Mouse (Mus musculus) adipocyte (in vitro differentiated cells): ENCODE measurements around the gene Wdfy2.
"Not testable (repeated sequence)": the region's sequence is repeated elsewhere in the genome, so short reads cannot be mapped to it uniquely, and the experiment has no call there.

Experiments used
- DNase-seq: peaks from one replicate; pipeline ENCODE4 v3.0.0-alpha.2; 2016; ENCODE audit warnings: low spot score

Gene Wdfy2

DNA sequence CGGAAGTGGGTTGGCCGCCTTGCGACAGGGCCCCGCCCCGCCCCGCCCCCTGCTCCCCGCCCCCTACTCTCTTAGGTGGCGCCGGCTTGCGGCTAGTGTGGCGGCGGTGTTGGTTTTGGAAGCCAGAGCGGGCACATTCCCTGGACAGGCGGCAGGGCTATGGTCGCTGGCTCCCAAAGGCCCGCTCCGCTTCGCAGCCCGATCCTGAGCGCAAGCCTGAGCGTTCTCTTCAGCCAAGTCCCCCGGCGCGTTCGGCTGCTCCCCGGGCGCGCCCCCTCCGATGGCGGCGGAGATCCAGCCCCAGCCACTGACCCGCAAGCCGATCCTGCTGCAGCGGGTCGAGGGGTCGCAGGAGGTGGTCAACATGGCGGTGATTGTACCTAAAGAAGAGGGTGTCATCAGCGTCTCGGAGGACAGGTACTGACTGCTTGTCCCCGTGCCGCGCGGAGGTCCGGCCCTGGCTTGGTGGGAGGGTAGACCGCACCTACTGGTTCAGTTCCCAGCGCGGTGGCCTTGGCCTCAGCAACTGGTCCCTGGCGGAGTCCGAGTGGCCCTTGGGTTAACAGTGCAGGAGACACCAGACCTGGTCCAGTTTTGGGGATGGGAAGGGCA, at the start of gene Wdfy2:
TSS of gene Wdfy2 (plus strand) at position 38 of the 612 bp plus-strand sequence.
- DNase-seq, result peak; percentile 25

GRCm38 (mm10) chr14:62789282-62789681, 48.2 kb upstream of the Wdfy2 start:
- DNase-seq, result no peak

- DNase-seq, result no peak
Observed at GRCm38 (mm10) chr14:62795719-62796118, 41.8 kb upstream of the Wdfy2 start.

GRCm38 (mm10) chr14:62798608-62799101, 38.8 kb upstream of the Wdfy2 start:
- DNase-seq, result no peak

- DNase-seq, result no peak
Observed at GRCm38 (mm10) chr14:62800791-62801190, 36.7 kb upstream of the Wdfy2 start.

- DNase-seq, result no peak
Observed at GRCm38 (mm10) chr14:62803204-62803603, 34.3 kb upstream of the Wdfy2 start.

DNA sequence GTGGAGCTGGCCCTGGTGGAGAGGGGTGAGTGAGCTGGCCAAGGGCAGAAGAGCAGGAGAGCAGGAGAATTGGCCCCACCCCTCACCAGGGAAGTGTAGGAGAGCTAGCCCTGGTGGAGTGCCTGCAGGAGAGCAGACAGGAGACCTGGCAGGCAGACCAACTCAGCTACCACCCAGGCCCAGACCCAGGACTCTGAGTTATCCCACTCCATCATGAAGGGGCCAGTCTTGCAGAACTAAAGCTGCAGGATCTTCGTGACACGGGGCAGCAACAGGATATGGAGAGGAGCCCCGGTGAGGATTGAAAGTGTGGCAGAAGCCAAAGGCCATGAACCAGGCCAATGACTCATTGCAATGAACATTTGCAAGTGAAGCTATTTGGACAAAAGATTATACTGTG, 30.6 kb upstream of the Wdfy2 start:
- DNase-seq, result peak; percentile 51

DNA sequence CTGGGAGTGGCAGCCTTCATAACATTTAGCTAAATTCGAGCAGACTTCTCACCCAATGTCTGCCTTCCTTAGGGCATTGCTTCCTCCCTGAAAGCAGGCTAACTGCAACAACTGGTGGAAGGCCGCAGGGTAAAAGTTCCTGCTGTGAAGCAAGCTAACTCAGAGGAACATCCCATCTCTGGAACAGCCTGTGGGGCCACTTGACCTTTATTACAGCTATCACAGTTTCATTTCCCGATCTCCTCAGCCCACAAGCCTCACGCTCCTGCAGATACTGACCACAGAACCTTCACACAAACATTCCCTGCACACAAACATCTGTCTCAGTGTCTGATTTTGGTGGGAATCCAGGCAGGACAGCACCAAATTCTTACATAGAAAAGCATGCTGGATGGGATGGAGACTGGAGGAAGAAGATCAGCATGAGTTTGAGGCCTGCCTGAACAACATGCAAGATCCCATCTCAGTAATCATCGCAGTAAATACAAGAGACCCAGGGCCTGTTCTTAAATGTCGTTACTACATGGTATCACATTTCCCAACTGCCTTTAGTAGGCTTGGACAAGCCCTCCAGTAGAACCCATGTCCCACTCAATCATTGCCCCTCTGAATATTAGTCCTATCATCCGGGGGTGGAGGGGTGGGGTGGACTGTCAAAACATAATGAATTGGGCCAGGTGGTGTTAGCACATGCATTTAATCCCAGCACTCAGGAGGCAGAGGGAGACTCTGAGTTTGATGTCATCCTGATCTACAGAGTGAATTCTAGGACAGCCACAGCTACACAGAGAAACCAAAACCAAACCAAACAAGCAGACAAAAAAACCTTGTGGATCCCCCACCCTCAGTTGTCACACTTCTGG, 28.6 kb upstream of the Wdfy2 start:
- peak; percentile 77 for DNase-seq

DNA sequence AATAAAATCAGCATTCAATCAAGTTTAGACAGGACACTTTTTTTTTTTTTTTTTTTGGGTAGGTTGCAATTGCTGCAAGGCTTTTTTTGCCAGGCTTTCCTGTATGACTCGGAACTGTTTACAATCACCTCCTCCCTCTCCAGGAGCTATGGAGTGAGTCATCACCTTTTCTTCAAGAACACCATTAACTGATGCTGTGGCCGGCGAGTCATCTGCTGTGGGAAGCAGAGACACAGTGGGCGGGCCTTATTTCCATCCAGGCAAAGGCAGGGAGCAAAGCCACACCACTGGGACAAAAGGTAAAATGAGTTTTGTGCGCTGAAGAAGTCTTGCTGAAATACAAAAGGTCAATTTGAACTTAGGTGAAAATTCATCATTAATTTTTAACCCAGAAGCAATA, 24.7 kb upstream of the Wdfy2 start:
- DNase-seq, result no peak

DNA sequence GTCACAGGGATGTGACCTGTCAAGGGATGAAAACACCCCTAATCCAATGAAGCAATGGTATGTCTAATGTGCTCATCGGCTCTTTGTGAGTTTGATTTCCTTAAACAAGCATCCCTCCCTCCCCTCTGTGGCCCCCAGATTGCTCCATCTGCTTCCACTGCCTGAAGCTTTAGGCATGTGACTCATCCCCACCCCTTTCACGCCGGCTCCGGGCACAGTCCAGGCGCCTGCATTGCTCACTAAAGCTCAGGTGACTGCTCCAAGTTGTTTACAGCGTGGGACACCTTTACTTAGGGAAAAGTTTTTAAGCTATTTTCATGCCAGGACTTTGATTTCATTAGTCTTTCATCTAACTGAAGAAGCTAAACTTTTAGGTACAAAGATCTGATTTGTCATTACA, 22.9 kb upstream of the Wdfy2 start:
- DNase-seq, result no peak

DNA sequence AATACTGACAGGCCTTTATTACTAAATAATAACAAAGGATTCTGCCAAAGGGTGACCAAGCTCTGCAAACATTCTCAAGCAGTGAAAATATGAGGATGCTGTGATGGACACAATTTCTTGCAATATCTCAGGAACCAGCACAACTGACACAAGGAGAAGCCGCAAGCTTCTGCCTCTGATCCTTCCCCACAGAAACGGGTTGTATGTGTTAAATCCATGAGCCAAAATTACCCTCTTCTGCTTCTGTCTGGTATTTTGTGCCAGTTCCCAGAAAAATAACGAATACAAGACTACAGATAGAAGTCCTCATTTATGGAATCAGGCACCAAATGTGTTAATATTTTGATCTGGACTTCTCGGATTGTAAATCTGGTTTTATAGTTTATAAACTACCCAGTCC, 20.7 kb upstream of the Wdfy2 start:
- DNase-seq, result no peak

DNA sequence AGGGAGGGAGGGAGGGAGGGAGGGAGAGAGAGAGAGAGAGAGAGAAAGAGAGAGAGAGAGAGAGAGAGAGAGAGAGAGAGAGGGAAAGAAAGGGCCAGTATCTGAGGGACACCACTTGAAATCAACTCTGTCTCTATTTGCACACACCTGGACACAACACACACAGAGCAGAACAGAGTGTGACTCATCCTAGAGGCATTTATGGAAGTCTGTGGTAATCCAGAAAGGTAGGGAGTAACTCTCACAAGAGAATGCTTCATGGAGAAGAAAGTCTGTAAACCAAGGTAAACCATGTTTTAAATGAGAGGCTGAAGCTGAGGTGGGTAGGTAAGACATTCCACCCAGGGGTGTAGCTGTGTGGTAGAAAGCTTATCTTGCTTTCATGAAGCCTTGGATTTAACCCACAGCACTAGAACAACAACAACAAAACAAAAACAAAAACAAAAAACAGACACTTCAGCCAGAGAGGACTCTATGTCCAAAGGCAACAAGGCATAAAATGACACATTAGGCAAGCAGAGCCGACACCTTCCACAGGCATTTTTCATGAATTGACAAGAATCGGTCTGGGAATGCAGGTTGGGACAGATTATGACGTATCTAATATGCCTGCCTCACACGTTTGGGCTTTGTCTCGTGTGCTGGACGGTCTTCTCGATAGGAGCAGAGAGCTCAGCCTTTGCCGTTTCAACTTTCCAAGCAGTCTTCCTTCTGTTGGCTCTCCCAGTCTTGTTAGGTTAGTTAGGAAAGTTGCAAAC, 11.7 kb upstream of the Wdfy2 start:
- DNase-seq, result no peak

DNA sequence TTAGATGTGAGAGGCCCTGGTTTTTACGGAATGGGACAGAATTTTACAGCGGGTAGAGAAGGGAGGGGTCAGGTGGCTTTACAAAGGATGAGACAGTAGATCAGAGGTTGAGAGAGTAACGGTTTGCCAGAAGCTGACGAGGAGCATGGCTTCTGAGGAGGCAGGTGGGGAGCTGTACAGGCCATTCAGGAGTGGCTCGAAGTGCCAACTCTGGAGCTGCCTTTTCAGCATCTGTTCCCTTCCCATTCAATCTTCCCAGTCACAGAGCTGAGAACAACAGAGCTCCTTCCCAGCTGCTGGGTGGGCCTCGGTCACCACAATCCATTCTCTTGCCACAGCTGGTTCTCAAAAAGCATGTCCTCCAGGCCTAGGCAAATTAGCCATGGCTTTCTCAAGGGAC, 8.2 kb upstream of the Wdfy2 start:
- DNase-seq, result no peak

GRCm38 (mm10) chr14:62831691-62832275, 5.7 kb upstream of the Wdfy2 start:
- DNase-seq, result peak; percentile 49

- no peak for DNase-seq
Observed at GRCm38 (mm10) chr14:62833036-62833435, 4.4 kb upstream of the Wdfy2 start.

GRCm38 (mm10) chr14:62833541-62833940, 3.9 kb upstream of the Wdfy2 start:
- DNase-seq, result no peak

- not testable (repeated sequence) for DNase-seq
Observed at GRCm38 (mm10) chr14:62835737-62836136, 1.7 kb upstream of the Wdfy2 start.

GRCm38 (mm10) chr14:62836926-62837640, 395 bp upstream of the Wdfy2 start:
- peak; percentile 97 for DNase-seq

- peak; percentile 34 for DNase-seq
Observed at GRCm38 (mm10) chr14:62838336-62838735, 858 bp downstream of the Wdfy2 start.

GRCm38 (mm10) chr14:62841726-62842125, 4.2 kb downstream of the Wdfy2 start:
- no peak for DNase-seq

- no peak for DNase-seq
Observed at GRCm38 (mm10) chr14:62842495-62842894, 5.0 kb downstream of the Wdfy2 start.

DNA sequence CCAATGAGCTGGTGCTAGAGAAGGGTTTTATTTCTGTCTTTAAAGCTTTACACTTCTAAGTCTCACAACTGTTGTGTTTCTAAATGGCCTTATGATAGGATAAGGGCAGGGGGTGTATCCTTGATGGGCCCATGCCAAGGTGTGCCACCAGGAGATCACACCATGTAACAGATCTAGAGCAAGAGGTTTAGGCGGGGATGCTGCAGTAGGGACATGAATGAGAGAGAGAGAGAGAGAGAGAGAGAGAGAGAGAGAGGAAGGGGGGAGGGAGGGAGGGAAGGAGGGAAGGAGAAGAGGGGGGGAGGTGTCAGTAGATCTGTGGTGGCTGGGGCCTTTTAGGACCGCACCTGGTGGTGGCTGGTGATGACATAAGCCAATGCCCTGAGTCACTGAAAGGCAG, 5.5 kb downstream of the Wdfy2 start:
- no peak for DNase-seq
